Mouse (Mus musculus) left cerebral cortex, adult 18-20 months (tissue): Measurements from ENCODE around the gene Nceh1. TPM values are rescaled to one million over a fixed set of nuclear protein-coding genes. Genes with fewer than 3 reads are reported as not detected.
A peak's percentile ranks its signal among the peaks of the same experiment; 100 is the strongest.

Source experiments
- DNase-seq, 2 experiments: peaks; one replicate each; pipeline ENCODE4 v3.0.0; 2021 to 2022; ENCODE audit warnings: low spot score in 2 of 2, mixed read lengths in 1 of 2
- long read RNA-seq, 2 experiments: library from polyadenylated mRNA; stranded (forward); transcript quantifications; one replicate each; pipeline ENCODE4 v2.0.0; 2021
- total RNA-seq, 2 experiments: library from RNA; stranded (reverse); gene quantifications; 2 replicates each; pipeline ENCODE4 v1.2.3; 2021

The Nceh1 gene
- 100 to 1,000 TPM; 114 to 130 TPM for total RNA-seq
- long read RNA-seq, experiment 1, full-length matches to known transcripts: 127 of 145 reads
- long read RNA-seq, experiment 1, partial matches to known transcripts: 6 of 145 reads
- long read RNA-seq, experiment 1, other reads (novel, unspliced or antisense): 12 of 145 reads
- long read RNA-seq, experiment 2, full-length matches to known transcripts: 86 of 104 reads
- long read RNA-seq, experiment 2, partial matches to known transcripts: 14 of 104 reads
- long read RNA-seq, experiment 2, other reads (novel, unspliced or antisense): 4 of 104 reads

- peak; percentile 97 to 98 for DNase-seq
These were observed at the start of gene Nceh1 for GRCm38 (mm10) chr3:27182733-27183600. Nceh1 (plus strand) TSS chr3:27182965.

GRCm38 (mm10) chr3:27140101-27140500 lies 42.7 kb upstream of the Nceh1 start:
- no peak for DNase-seq

- DNase-seq: no peak
These were observed 39.2 kb upstream of the Nceh1 start for GRCm38 (mm10) chr3:27143570-27143969.

- no peak for DNase-seq
These were observed 37.0 kb upstream of the Nceh1 start for GRCm38 (mm10) chr3:27145733-27146132.

- no peak for DNase-seq
These were observed 29.5 kb upstream of the Nceh1 start for GRCm38 (mm10) chr3:27153191-27153671.

- peak; percentile 99 for DNase-seq
These were observed 29.0 kb upstream of the Nceh1 start, which contains the start of gene Ect2 for GRCm38 (mm10) chr3:27153701-27154209. Ect2 (minus strand) TSS chr3:27153878.

- no peak for DNase-seq
These were observed 28.5 kb upstream of the Nceh1 start for GRCm38 (mm10) chr3:27154280-27154679.

- DNase-seq: no peak
These were observed 27.5 kb upstream of the Nceh1 start for GRCm38 (mm10) chr3:27155051-27155855.

- DNase-seq: no peak
These were observed 26.7 kb upstream of the Nceh1 start for GRCm38 (mm10) chr3:27155856-27156593.

GRCm38 (mm10) chr3:27156594-27156949 lies 26.2 kb upstream of the Nceh1 start:
- no peak for DNase-seq

- DNase-seq: no peak
These were observed 23.9 kb upstream of the Nceh1 start for GRCm38 (mm10) chr3:27158910-27159309.

GRCm38 (mm10) chr3:27161645-27162409 lies 20.9 kb upstream of the Nceh1 start:
- DNase-seq: no peak

- no peak for DNase-seq
These were observed 20.4 kb upstream of the Nceh1 start for GRCm38 (mm10) chr3:27162410-27162804.

GRCm38 (mm10) chr3:27165481-27166065 lies 17.2 kb upstream of the Nceh1 start:
- no peak for DNase-seq

GRCm38 (mm10) chr3:27170257-27170656 lies 12.5 kb upstream of the Nceh1 start:
- DNase-seq: no peak

GRCm38 (mm10) chr3:27179711-27180110 lies 3.1 kb upstream of the Nceh1 start:
- DNase-seq: no peak

GRCm38 (mm10) chr3:27183601-27184175 lies 923 bp downstream of the Nceh1 start:
- peak in 1 of 2 experiments; percentile 56 for DNase-seq

GRCm38 (mm10) chr3:27188386-27188785 lies 5.6 kb downstream of the Nceh1 start:
- DNase-seq: no peak
